Mouse (Mus musculus): ENCODE data around the gene Dcaf5. TPM values are rescaled to one million over a fixed set of nuclear protein-coding genes. Genes with fewer than 3 reads are reported as not detected.

The Dcaf5 gene
- polyA plus RNA-seq, 1 experiment from 2014 or later, result 21.9 TPM

DNA sequence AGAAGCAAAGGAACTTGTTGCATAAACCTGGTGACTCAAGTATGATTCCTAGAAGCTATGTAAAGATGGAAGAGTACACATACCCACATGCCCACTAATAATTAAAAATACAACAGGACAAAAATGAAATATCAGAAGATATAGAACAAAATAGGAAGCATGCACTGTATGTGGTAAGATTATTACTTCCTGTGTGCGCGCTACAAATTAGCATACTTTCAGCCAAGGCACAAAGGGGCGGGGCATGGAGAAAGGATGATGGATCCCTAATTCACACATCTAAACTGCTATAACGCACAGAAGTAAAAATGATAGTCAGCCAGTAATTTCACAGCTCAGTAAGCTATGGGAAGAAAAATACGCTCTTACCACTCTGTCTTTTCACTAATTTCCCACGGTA, 32.3 kb downstream of the Dcaf5 start:
- WGBS, result 94% methylated on average over 6 of the region's 6 CpGs
- ATAC-seq (ENCODE audit: low FRiP score), result no peak

GRCm38 (mm10) chr12:80399147-80399546, 37.3 kb downstream of the Dcaf5 start:
- Histone ChIP-seq H3K9me3 (no peaks in the 10 kb centered on the region), H3K4me2 (no peak overlapping the region), H3K9ac (no peak overlapping the region), H3K4me3 (replicated peaks) (no peak overlapping the region), H3K27me3 (no peaks in the 10 kb centered on the region), H3K36me3 (replicated peaks) (peaks cover 67% of the 10 kb centered on the region), H3K4me1 (no peaks in the 10 kb centered on the region), H3K27ac (no peak overlapping the region)
- no peak for ATAC-seq (ENCODE audit: low FRiP score)
- 85% methylated on average over 2 of the region's 2 CpGs for WGBS

More for the DNA sequence above, 32.3 kb downstream of the Dcaf5 start:
- Histone ChIP-seq H3K27me3 (no peaks in the 10 kb centered on the region), H3K27ac (no peak overlapping the region), H3K36me3 (replicated peaks) (peaks cover 32% of the 10 kb centered on the region), H3K4me1 (no peaks in the 10 kb centered on the region), H3K9me3 (no peaks in the 10 kb centered on the region), H3K4me2 (no peak overlapping the region), H3K4me3 (replicated peaks) (no peak overlapping the region), H3K9ac (no peak overlapping the region)

GRCm38 (mm10) chr12:80396397-80396796, 40.0 kb downstream of the Dcaf5 start:
- no peak overlapping the region for H3K9ac ChIP-seq
- no peaks in the 10 kb centered on the region for H3K27me3 ChIP-seq
- peaks cover 61% of the 10 kb centered on the region for H3K36me3 ChIP-seq (replicated peaks)
- no peak overlapping the region for H3K27ac ChIP-seq
- no peak overlapping the region for H3K4me3 ChIP-seq (replicated peaks)
- no peak overlapping the region for H3K4me2 ChIP-seq
- H3K9me3 ChIP-seq, result no peaks in the 10 kb centered on the region
- no peaks in the 10 kb centered on the region for H3K4me1 ChIP-seq
- no peak for ATAC-seq (ENCODE audit: low FRiP score)
- WGBS, result 87% methylated on average over 6 of the region's 6 CpGs

DNA sequence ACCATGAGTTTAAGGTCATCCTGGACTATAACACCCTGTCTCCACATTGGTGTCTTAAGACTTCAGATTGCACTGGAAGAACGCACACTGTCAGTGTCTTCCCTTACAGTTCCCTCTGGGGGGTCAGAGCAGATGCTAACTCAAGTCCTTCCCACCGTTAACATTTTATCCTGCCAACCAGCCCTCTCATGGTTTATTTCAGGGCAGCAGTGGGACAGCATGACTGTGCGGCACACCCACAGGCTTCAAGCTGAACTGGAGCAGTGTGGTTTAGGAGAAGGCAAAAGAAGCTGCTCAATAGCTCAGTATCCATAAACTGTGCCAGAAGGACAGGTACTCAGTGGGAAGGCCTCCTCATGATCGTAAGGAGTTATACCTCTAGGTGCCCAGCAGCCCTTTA, 41.1 kb downstream of the Dcaf5 start:
- no peaks in the 10 kb centered on the region for H3K4me1 ChIP-seq
- ATAC-seq (ENCODE audit: low FRiP score), result no peak
- H3K9me3 ChIP-seq, result no peaks in the 10 kb centered on the region
- no peaks in the 10 kb centered on the region for H3K27me3 ChIP-seq
- H3K27ac ChIP-seq, result no peak overlapping the region
- WGBS, result 98% methylated on average over 4 of the region's 4 CpGs
- no peak overlapping the region for H3K4me2 ChIP-seq
- H3K9ac ChIP-seq, result no peak overlapping the region
- H3K4me3 ChIP-seq (replicated peaks), result no peak overlapping the region
- H3K36me3 ChIP-seq (replicated peaks), result peaks cover 55% of the 10 kb centered on the region

DNA sequence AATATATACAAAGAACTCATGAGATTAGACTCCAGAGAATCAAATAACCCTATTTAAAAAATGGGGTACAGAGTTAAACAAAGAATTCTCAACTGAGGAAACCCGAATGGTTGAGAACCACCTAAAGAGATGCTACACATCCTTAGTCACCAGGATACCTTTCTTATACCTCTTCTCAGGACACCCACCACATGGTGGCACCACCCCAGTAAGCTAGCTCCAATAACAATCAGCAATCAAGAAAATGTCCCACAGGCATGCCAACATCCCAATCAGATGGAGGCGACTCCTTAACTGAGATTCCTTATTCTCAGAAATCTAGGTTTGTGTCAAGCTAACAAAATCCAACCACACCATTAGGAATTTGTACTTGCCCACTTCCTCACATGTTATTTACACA, 42.4 kb downstream of the Dcaf5 start:
- WGBS, result 90% methylated on average over 2 of the region's 2 CpGs

DNA sequence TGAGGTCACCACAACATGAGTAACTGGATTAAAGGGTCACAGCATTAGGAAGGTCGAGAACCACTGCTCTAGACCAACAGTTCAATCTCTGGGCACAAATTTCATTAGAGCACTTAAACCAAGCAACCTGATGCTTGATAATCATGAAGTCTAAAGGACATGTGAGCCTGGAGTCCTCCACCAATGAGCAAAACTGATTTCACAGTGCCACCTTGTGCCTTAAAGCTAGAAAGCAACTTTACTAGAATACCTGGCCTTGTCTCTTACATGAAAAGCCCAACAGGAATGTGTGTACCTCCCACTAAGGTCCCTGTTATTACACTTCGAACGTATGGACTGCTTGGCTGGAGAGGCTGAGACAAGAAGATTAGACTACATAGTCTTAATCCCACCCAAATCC, 47.0 kb downstream of the Dcaf5 start:
- Histone ChIP-seq H3K27me3 (no peaks in the 10 kb centered on the region), H3K4me3 (replicated peaks) (no peak overlapping the region), H3K27ac (no peak overlapping the region), H3K36me3 (replicated peaks) (peaks cover 22% of the 10 kb centered on the region), H3K9me3 (no peaks in the 10 kb centered on the region), H3K9ac (no peak overlapping the region), H3K4me1 (no peaks in the 10 kb centered on the region), H3K4me2 (no peak overlapping the region)
- ATAC-seq (ENCODE audit: low FRiP score), result no peak
- WGBS, result 67% methylated on average over 3 of the region's 3 CpGs

More for the DNA sequence above, 42.4 kb downstream of the Dcaf5 start:
- Histone ChIP-seq H3K27me3 (no peaks in the 10 kb centered on the region), H3K9ac (no peak overlapping the region), H3K4me1 (no peaks in the 10 kb centered on the region), H3K36me3 (replicated peaks) (peaks cover 58% of the 10 kb centered on the region), H3K9me3 (no peaks in the 10 kb centered on the region), H3K4me2 (no peak overlapping the region), H3K27ac (no peak overlapping the region), H3K4me3 (replicated peaks) (no peak overlapping the region)
- no peak for ATAC-seq (ENCODE audit: low FRiP score)

DNA sequence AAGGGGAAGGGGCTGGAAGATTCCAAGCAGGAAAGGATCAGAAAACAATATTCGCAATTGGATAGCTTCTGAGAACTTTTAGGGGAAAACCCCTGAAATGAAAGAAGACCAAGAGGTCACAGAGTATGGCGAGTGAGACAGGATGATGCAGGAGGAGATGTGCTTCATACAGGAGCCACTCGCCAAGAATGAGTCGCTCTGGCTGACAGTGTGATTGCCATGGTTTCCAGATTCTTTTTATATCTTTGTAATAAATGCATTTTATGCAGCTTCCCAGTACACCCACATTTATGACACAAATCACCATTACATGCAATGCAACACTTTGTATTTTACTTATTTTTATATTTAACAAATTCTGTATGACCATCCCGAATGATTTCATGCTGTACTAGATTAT, 49.1 kb downstream of the Dcaf5 start:
- peaks cover 26% of the 10 kb centered on the region for H3K36me3 ChIP-seq (replicated peaks)
- ATAC-seq (ENCODE audit: low FRiP score), result no peak
- H3K27me3 ChIP-seq, result no peaks in the 10 kb centered on the region
- H3K4me1 ChIP-seq, result no peaks in the 10 kb centered on the region
- H3K9ac ChIP-seq, result no peak overlapping the region
- H3K4me2 ChIP-seq, result no peak overlapping the region
- H3K27ac ChIP-seq, result no peak overlapping the region
- H3K9me3 ChIP-seq, result no peaks in the 10 kb centered on the region
- H3K4me3 ChIP-seq (replicated peaks), result no peak overlapping the region
- 89% methylated on average over 5 of the region's 5 CpGs for WGBS

- H3K27ac ChIP-seq, result no peak overlapping the region
- peaks cover 24% of the 10 kb centered on the region for H3K36me3 ChIP-seq (replicated peaks)
- H3K9ac ChIP-seq, result no peak overlapping the region
- H3K4me1 ChIP-seq, result peaks cover 2% of the 10 kb centered on the region; the same call in 1 of the 2 replicates
- H3K27me3 ChIP-seq, result no peaks in the 10 kb centered on the region
- no peak overlapping the region for H3K4me2 ChIP-seq
- no peaks in the 10 kb centered on the region for H3K9me3 ChIP-seq
- WGBS, result 73% methylated on average over 1 of the region's 1 CpGs
- no peak for ATAC-seq (ENCODE audit: low FRiP score)
- no peak overlapping the region for H3K4me3 ChIP-seq (replicated peaks)
Measured at GRCm38 (mm10) chr12:80385361-80385760, 51.0 kb downstream of the Dcaf5 start.

GRCm38 (mm10) chr12:80383478-80383877, 52.9 kb downstream of the Dcaf5 start:
- Histone ChIP-seq H3K9ac (no peak overlapping the region), H3K4me3 (replicated peaks) (no peak overlapping the region), H3K36me3 (replicated peaks) (peaks cover 28% of the 10 kb centered on the region), H3K4me1 (peaks cover 12% of the 10 kb centered on the region), H3K4me2 (no peak overlapping the region), H3K9me3 (no peaks in the 10 kb centered on the region), H3K27me3 (no peaks in the 10 kb centered on the region), H3K27ac (no peak overlapping the region)
- 93% methylated on average over 8 of the region's 8 CpGs for WGBS
- no peak for ATAC-seq (ENCODE audit: low FRiP score)

DNA sequence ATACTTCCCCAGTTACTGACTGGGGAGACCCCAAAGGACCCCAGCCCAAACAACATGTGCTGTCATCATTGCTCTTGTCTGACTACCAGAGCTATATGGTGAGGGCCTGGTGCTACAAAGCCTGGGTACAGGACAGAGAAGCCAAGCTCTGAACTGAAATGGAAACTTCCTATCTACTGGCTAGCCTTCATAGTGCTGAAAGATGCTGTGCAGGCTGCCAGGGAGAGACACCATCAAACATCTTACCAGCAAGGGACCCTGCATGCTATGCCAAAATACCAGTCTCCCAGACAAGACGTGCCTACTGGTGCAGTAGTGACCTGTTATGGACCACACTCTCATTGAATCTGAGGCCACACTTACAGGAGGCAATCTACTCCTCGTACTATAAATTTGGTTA, 53.6 kb downstream of the Dcaf5 start:
- H3K36me3 ChIP-seq (replicated peaks), result peaks cover 28% of the 10 kb centered on the region
- no peak overlapping the region for H3K4me2 ChIP-seq
- peaks cover 12% of the 10 kb centered on the region for H3K4me1 ChIP-seq
- WGBS, result 94% methylated on average over 2 of the region's 2 CpGs
- no peak for ATAC-seq (ENCODE audit: low FRiP score)
- no peak overlapping the region for H3K9ac ChIP-seq
- no peaks in the 10 kb centered on the region for H3K9me3 ChIP-seq
- H3K27ac ChIP-seq, result no peak overlapping the region
- H3K27me3 ChIP-seq, result no peaks in the 10 kb centered on the region
- no peak overlapping the region for H3K4me3 ChIP-seq (replicated peaks)

DNA sequence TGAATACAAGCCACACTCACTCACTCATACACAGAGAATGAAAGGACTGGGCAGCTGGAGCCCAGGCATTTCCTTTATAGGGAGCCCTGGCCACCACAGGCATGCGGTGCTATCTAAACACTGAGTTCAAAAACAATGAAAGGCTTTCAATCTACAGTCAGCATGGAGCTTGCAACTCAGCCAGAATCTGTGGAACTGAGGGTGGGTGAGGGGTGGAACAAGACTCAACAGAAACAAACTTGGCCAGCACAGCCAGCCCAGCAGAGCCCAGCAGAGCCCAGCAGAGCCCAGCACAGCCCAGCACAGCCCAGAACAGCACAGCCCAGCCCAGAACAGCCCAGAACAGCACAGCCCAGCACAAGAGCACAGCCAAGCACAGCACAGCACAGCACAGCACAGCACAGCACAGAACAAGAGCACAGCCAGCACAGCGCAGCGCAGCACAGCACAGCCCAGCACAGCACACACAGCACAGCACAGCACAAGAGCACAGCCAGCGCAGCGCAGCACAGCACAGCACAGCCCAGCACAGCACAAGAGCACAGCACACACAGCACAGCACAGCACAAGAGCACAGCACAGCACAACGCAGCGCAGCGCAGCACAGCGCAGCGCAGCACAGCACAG, 56.5 kb downstream of the Dcaf5 start:
- peak; percentile 36; the same call in 1 of the 2 replicates for ATAC-seq (ENCODE audit: low FRiP score)
- H3K36me3 ChIP-seq (replicated peaks), result peaks cover 45% of the 10 kb centered on the region

DNA sequence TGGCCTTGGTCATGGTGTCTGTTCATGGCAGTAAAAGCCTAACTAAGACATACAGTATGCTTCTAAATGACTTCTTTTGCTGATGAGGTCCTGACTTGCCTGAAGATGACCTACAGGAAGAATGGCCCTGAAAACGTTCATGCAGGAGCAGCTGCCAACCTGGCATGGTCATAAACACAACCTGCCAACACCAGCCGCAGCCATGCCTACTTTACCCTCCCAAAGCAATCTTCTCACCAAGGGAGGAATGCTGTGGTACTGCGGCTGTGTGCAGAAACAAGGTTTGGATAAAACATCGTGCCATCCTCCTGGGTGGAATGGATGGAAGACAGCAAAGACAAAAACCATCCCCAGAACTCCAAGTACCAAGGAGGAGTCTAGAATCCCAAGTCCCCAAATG, 57.0 kb downstream of the Dcaf5 start:
- H3K4me3 ChIP-seq (replicated peaks), result no peak overlapping the region
- no peaks in the 10 kb centered on the region for H3K9me3 ChIP-seq
- 85% methylated on average over 4 of the region's 4 CpGs for WGBS
- H3K27ac ChIP-seq, result 0 out of 2 replicates have a peak overlapping the region, but pooled peaks have one; percentile 13
- H3K27me3 ChIP-seq, result no peaks in the 10 kb centered on the region
- peaks cover 49% of the 10 kb centered on the region for H3K36me3 ChIP-seq (replicated peaks)
- H3K9ac ChIP-seq, result no peak overlapping the region
- no peak for ATAC-seq (ENCODE audit: low FRiP score)
- H3K4me1 ChIP-seq, result peaks cover 12% of the 10 kb centered on the region
- H3K4me2 ChIP-seq, result no peak overlapping the region

More for the DNA sequence above, 56.5 kb downstream of the Dcaf5 start:
- peaks cover 12% of the 10 kb centered on the region for H3K4me1 ChIP-seq
- no peak overlapping the region for H3K9ac ChIP-seq
- H3K4me2 ChIP-seq, result no peak overlapping the region
- WGBS, result 84% methylated on average over 10 of the region's 10 CpGs
- H3K4me3 ChIP-seq (replicated peaks), result no peak overlapping the region
- peak overlapping the region; percentile 75 for H3K27ac ChIP-seq
- H3K9me3 ChIP-seq, result no peaks in the 10 kb centered on the region
- H3K27me3 ChIP-seq, result no peaks in the 10 kb centered on the region

GRCm38 (mm10) chr12:80377604-80378003, 58.8 kb downstream of the Dcaf5 start:
- H3K4me1 ChIP-seq, result peaks cover 12% of the 10 kb centered on the region
- no peaks in the 10 kb centered on the region for H3K27me3 ChIP-seq
- no peak overlapping the region for H3K9ac ChIP-seq
- H3K9me3 ChIP-seq, result no peaks in the 10 kb centered on the region
- H3K4me2 ChIP-seq, result no peak overlapping the region
- H3K27ac ChIP-seq, result no peak overlapping the region
- no peak overlapping the region for H3K4me3 ChIP-seq (replicated peaks)
- H3K36me3 ChIP-seq (replicated peaks), result peaks cover 42% of the 10 kb centered on the region
- no peak for ATAC-seq (ENCODE audit: low FRiP score)
- 56% methylated on average over 1 of the region's 1 CpGs for WGBS
